10 mouse cellular contexts compared by ENCODE assay signal in genomic region chr5:115509790-115510689, GRCm38 (mm10). TPM values are rescaled to one million over a fixed set of nuclear protein-coding genes. Genes with fewer than 3 reads are reported as not detected.
DNase-seq lines count a peak whose midpoint lies in the region; ATAC-seq and TF ChIP-seq lines count a peak whose summit lies in the region.
"Had no signal": no experiment of that assay in that cellular context is flagged by ENCODE, and none has a peak within 500 bp of the region (broad histone marks: within the 10 kb centered on the region; RNA-seq: fewer than 3 reads in every experiment).

No protein-coding gene starts in this region.

- H3K9me3 ChIP-seq in heart, embryonic 10.5 days, result no peaks in the 10 kb centered on the region

- ATAC-seq in megakaryocyte progenitor cell, adult 5-6 weeks (replicated peaks; ENCODE audit: poor library complexity), result peak; percentile 29

- H3K27me3 ChIP-seq in heart, embryonic 10.5 days (ENCODE audit: insufficient read depth, poor library complexity, severe bottlenecking), result no peaks in the 10 kb centered on the region

- H3K4me3 ChIP-seq in heart, embryonic 10.5 days, result 0 out of 2 replicates have a peak overlapping the region, but pooled peaks have one; percentile 27
- peak overlapping the region; percentile 97 for H3K4me3 ChIP-seq in bone marrow macrophage, adult 2 months (ENCODE audit: insufficient read depth, low read length)

- DNase-seq in heart, embryonic 10.5 days (ENCODE audit: low spot score), result no peak
- DNase-seq in heart, adult 18-20 months, result no peak
- peak; percentile 45 for DNase-seq in heart, postnatal 4 days
- no peak for DNase-seq in gastrocnemius, postnatal 36 days
- no peak for DNase-seq in layer of hippocampus, adult 8-10 months (ENCODE audit: low spot score in 2 of 2)
- DNase-seq in adrenal gland, postnatal 4 days (ENCODE audit: low spot score in 2 of 2), result no peak
- DNase-seq: right cerebral cortex, postnatal 14 days had no signal

- no peak for TF ChIP-seq CTCF in bone marrow macrophage, adult 2 months (IDR thresholded peaks at IDR 0.05; ENCODE audit: low read depth, low read length)

- 69% methylated on average over 15 of the region's 15 CpGs for WGBS in heart, embryonic 10.5 days

- TF ChIP-seq POLR2A in bone marrow macrophage, adult 2 months (IDR thresholded peaks at IDR 0.05; ENCODE audit: borderline replicate concordance, low read depth, low read length), result no peak

- H3K4me1 ChIP-seq in heart, embryonic 10.5 days, result peaks cover 62% of the 10 kb centered on the region
- H3K4me1 ChIP-seq in bone marrow macrophage, adult 2 months (ENCODE audit: control insufficient read depth, insufficient read depth, low read length), result peaks cover 45% of the 10 kb centered on the region

- peak overlapping the region; percentile 69; the same call in 1 of the 2 replicates for H3K27ac ChIP-seq in heart, embryonic 10.5 days
- peak overlapping the region; percentile 38 for H3K27ac ChIP-seq in bone marrow macrophage, adult 2 months (ENCODE audit: insufficient read depth, low read depth, low read length)

- intact Hi-C loops in gastrocnemius, postnatal 36 days (cut with DNase I), result loop anchor here (2.0 to 5.0 kb wide), 2 partner anchors 19 to 47 kb away; partner anchors contain the start of gene Rplp0

- peaks cover 9% of the 10 kb centered on the region; the same call in 1 of the 2 replicates for H3K36me3 ChIP-seq in heart, embryonic 10.5 days

RNA-seq across cellular contexts. Expression of gene Pxn, which starts 3.6 kb away (rescaled TPM):
- 30.3 and 31.9 TPM in 2 replicates for polyA plus RNA-seq in heart, embryonic 10.5 days (2016; fragmentation: Nextera tagmentation; extraction: Ambion mirVana)
- total RNA-seq in heart, adult 18-20 months (2021), result 10 to 100 TPM; 34.0 to 35.1 TPM
- polyA plus RNA-seq in bone marrow macrophage, adult 2 months (2012; ENCODE audit: insufficient read depth, insufficient read length, missing spikeins), result 109 and 121 TPM in 2 replicates
- 10 to 100 TPM; 62.9 to 66.0 TPM for total RNA-seq in heart, postnatal 4 days (2021)
- 40.4 and 52.8 TPM in 2 replicates for total RNA-seq in megakaryocyte progenitor cell, adult 5-6 weeks (2015)
- total RNA-seq in megakaryocyte progenitor cell, adult 5-6 weeks (2017), result 69.6 and 73.0 TPM in 2 replicates
- total RNA-seq in gastrocnemius, postnatal 36 days (2021), result 10 to 100 TPM; 78.1 to 80.7 TPM
- total RNA-seq in layer of hippocampus, adult 8-10 months (2022), result 10 to 100 TPM; 38.1 to 45.8 (median 40.2) TPM
- 10 to 100 TPM; 77.6 to 82.4 TPM for total RNA-seq in adrenal gland, postnatal 4 days (2021)

RNA-seq across cellular contexts. Expression of gene Sirt4, which starts 25.5 kb away (rescaled TPM):
- polyA plus RNA-seq in heart, embryonic 10.5 days (2016; fragmentation: Nextera tagmentation; extraction: Ambion mirVana), result 18.7 and 19.0 TPM in 2 replicates
- total RNA-seq in heart, adult 18-20 months (2021), result 10 to 100 TPM; 13.6 to 19.5 TPM
- 15.6 and 17.8 TPM in 2 replicates for polyA plus RNA-seq in bone marrow macrophage, adult 2 months (2012; ENCODE audit: insufficient read depth, insufficient read length, missing spikeins)
- 10 to 100 TPM; 10.5 to 12.7 TPM for total RNA-seq in heart, postnatal 4 days (2021)
- total RNA-seq in megakaryocyte progenitor cell, adult 5-6 weeks (2015), result 9.8 and 12.3 TPM in 2 replicates
- total RNA-seq in megakaryocyte progenitor cell, adult 5-6 weeks (2017), result 2.8 and 4.6 TPM in 2 replicates
- 10 to 100 TPM; 11.2 to 12.2 TPM for total RNA-seq in gastrocnemius, postnatal 36 days (2021)
- total RNA-seq in layer of hippocampus, adult 8-10 months (2022), result 10 to 100 TPM; 34.0 to 58.6 (median 41.9) TPM
- 10 to 100 TPM; 29.9 to 31.3 TPM for total RNA-seq in adrenal gland, postnatal 4 days (2021)

RNA-seq across cellular contexts. Expression of gene Pla2g1b, which starts 44.0 kb away (rescaled TPM):
- polyA plus RNA-seq in heart, embryonic 10.5 days (2016; fragmentation: Nextera tagmentation; extraction: Ambion mirVana), result 0.48 and 1.4 TPM in 2 replicates
- not detected for total RNA-seq in heart, adult 18-20 months (2021)
- polyA plus RNA-seq in bone marrow macrophage, adult 2 months (2012; ENCODE audit: insufficient read depth, insufficient read length, missing spikeins), result not detected in 2 replicates
- total RNA-seq in heart, postnatal 4 days (2021), result not detected
- not detected in 2 replicates for total RNA-seq in megakaryocyte progenitor cell, adult 5-6 weeks (2015)
- not detected in 2 replicates for total RNA-seq in megakaryocyte progenitor cell, adult 5-6 weeks (2017)
- not detected for total RNA-seq in gastrocnemius, postnatal 36 days (2021)
- not detected for total RNA-seq in layer of hippocampus, adult 8-10 months (2022)
- 10 to 100 TPM in 1 of 2 experiments, not detected in 1; 13.7 TPM for total RNA-seq in adrenal gland, postnatal 4 days (2021)
- total RNA-seq: CH12.LX had no signal

RNA-seq across cellular contexts. Expression of gene Rplp0, which starts 49.2 kb away (rescaled TPM):
- polyA plus RNA-seq in heart, embryonic 10.5 days (2016; fragmentation: Nextera tagmentation; extraction: Ambion mirVana), result 1,223 and 1,345 TPM in 2 replicates
- 100 to 1,000 TPM; 624 to 648 TPM for total RNA-seq in heart, adult 18-20 months (2021)
- 1,563 and 1,614 TPM in 2 replicates for polyA plus RNA-seq in bone marrow macrophage, adult 2 months (2012; ENCODE audit: insufficient read depth, insufficient read length, missing spikeins)
- 100 to 1,000 TPM; 852 to 919 TPM for total RNA-seq in heart, postnatal 4 days (2021)
- total RNA-seq in megakaryocyte progenitor cell, adult 5-6 weeks (2015), result 3,223 and 3,257 TPM in 2 replicates
- total RNA-seq in megakaryocyte progenitor cell, adult 5-6 weeks (2017), result 1,603 and 2,013 TPM in 2 replicates
- 100 to 1,000 TPM; 533 to 598 TPM for total RNA-seq in gastrocnemius, postnatal 36 days (2021)
- total RNA-seq in layer of hippocampus, adult 8-10 months (2022), result 100 to 1,000 TPM; 188 to 289 (median 230) TPM
- 1,000 to 10,000 TPM; 1,094 to 1,122 TPM for total RNA-seq in adrenal gland, postnatal 4 days (2021)

RNA-seq across cellular contexts. Expression of gene Gcn1l1, which starts 55.0 kb away (rescaled TPM):
- polyA plus RNA-seq in heart, embryonic 10.5 days (2016; fragmentation: Nextera tagmentation; extraction: Ambion mirVana), result 47.8 and 49.8 TPM in 2 replicates
- 10 to 100 TPM; 39.1 to 41.5 TPM for total RNA-seq in heart, adult 18-20 months (2021)
- polyA plus RNA-seq in bone marrow macrophage, adult 2 months (2012; ENCODE audit: insufficient read depth, insufficient read length, missing spikeins), result 20.3 and 21.0 TPM in 2 replicates
- total RNA-seq in heart, postnatal 4 days (2021), result 10 to 100 TPM; 52.7 to 56.7 TPM
- 17.5 and 17.7 TPM in 2 replicates for total RNA-seq in megakaryocyte progenitor cell, adult 5-6 weeks (2015)
- total RNA-seq in megakaryocyte progenitor cell, adult 5-6 weeks (2017), result 33.2 and 35.3 TPM in 2 replicates
- 10 to 100 TPM; 25.5 to 28.8 TPM for total RNA-seq in gastrocnemius, postnatal 36 days (2021)
- total RNA-seq in layer of hippocampus, adult 8-10 months (2022), result 10 to 100 TPM; 72.7 to 85.7 (median 77.4) TPM
- 10 to 100 TPM; 83.5 to 87.5 TPM for total RNA-seq in adrenal gland, postnatal 4 days (2021)
